Mouse (Mus musculus): ENCODE results near the gene Slc16a11.

- TF ChIP-seq CTCF (conservative IDR thresholded peaks at IDR 0.05 in 1 of 2, IDR thresholded peaks at IDR 0.05 in 1 of 2; ENCODE audit: low read depth in 2 of 2, low read length in 2 of 2) (no peak), POLR2AphosphoS2 (IDR thresholded peaks at IDR 0.05; ENCODE audit: low read depth, low read length) (no peak), POLR2A (IDR thresholded peaks at IDR 0.05; ENCODE audit: low read depth, low read length) (no peak), USF1 (IDR thresholded peaks at IDR 0.05; ENCODE audit: low read depth, low read length) (no peak), EP300 (IDR thresholded peaks at IDR 0.05; ENCODE audit: low read length) (no peak), ZC3H11A (IDR thresholded peaks at IDR 0.05; ENCODE audit: low read depth, low read length) (no peak), CHD1 (IDR thresholded peaks at IDR 0.05; ENCODE audit: low read depth, low read length) (no peak), GABPA (IDR thresholded peaks at IDR 0.05; ENCODE audit: insufficient replicate concordance, low read depth, low read length) (no peak), TCF12 (IDR thresholded peaks at IDR 0.05; ENCODE audit: low read depth, low read length) (no peak), JUND (conservative IDR thresholded peaks at IDR 0.05; ENCODE audit: low read depth, low read length) (no peak), ZNF384 (IDR thresholded peaks at IDR 0.05; ENCODE audit: low read depth, low read length) (no peak), ZKSCAN1 (IDR thresholded peaks at IDR 0.05; ENCODE audit: borderline replicate concordance, low read depth, low read length) (no peak), UBTF (IDR thresholded peaks at IDR 0.05; ENCODE audit: low read depth, low read length) (no peak)
These were observed 13.4 kb upstream of the Slc16a11 start for GRCm38 (mm10) chr11:70199107-70199506.

Measured in CH12.LX (cell line).